ENCODE assay signal across 14 mouse cellular contexts in the genomic region with DNA sequence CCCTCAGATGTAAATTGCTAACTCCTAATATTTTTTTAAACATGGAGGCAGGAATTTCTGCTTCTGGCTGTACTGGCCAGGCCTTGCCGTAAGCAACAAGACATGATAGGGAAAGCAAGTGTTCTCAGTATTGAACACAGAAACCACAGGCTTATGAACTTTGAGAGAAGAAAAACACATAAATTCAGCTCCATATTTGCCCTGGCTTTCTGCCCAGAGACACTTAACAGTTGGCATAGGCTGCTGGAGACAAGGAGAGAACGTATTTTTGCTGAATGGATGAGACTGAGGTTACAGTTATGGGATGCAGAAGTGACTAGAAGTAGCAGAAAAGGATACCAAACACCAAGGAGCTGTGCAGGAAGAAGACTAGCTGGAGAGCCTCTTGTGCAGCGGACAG.
DNase-seq lines count a peak whose midpoint lies in the region; ATAC-seq and TF ChIP-seq lines count a peak whose summit lies in the region.
"Had no signal": no experiment of that assay in that cellular context is flagged by ENCODE, and none has a peak within 500 bp of the region (broad histone marks: within the 10 kb centered on the region; RNA-seq: fewer than 3 reads in every experiment).

No protein-coding gene starts in this region.

- H3K4me1 ChIP-seq in embryonic facial prominence, embryonic 14.5 days (ENCODE audit: control insufficient read depth, insufficient read depth, low read length), result no peaks in the 10 kb centered on the region
- H3K4me1 ChIP-seq in embryonic facial prominence, embryonic 10.5 days, result no peaks in the 10 kb centered on the region
- no peaks in the 10 kb centered on the region for H3K4me1 ChIP-seq in kidney, postnatal 0 days (replicated peaks; ENCODE audit: insufficient read depth, low read length)
- H3K4me1 ChIP-seq in kidney, embryonic 16.5 days (ENCODE audit: insufficient read depth, low read length), result no peaks in the 10 kb centered on the region
- H3K4me1 ChIP-seq: midbrain, embryonic 13.5 days; neural tube, embryonic 13.5 days had no signal

- H3K9ac ChIP-seq in embryonic facial prominence, embryonic 14.5 days (ENCODE audit: low read depth, low read length), result no peak overlapping the region
- H3K9ac ChIP-seq in kidney, postnatal 0 days (ENCODE audit: low read depth, low read length), result no peak overlapping the region
- H3K9ac ChIP-seq in kidney, embryonic 16.5 days (replicated peaks; ENCODE audit: low read length), result no peak overlapping the region
- H3K9ac ChIP-seq: lung, embryonic 15.5 days; midbrain, embryonic 13.5 days; neural tube, embryonic 13.5 days had no signal

- TF ChIP-seq CTCF in kidney, postnatal 0 days (IDR thresholded peaks at IDR 0.05; ENCODE audit: low read depth), result no peak

- intact Hi-C loops in heart, postnatal 10 days (cut with DNase I), result no loop called here

- no peak overlapping the region for H3K4me2 ChIP-seq in embryonic facial prominence, embryonic 14.5 days (ENCODE audit: low read depth, low read length)
- H3K4me2 ChIP-seq in kidney, postnatal 0 days (ENCODE audit: low read length), result no peak overlapping the region
- no peak overlapping the region for H3K4me2 ChIP-seq in kidney, embryonic 16.5 days (replicated peaks; ENCODE audit: low read depth, low read length)
- H3K4me2 ChIP-seq: lung, embryonic 15.5 days; midbrain, embryonic 13.5 days; neural tube, embryonic 13.5 days had no signal

- no peaks in the 10 kb centered on the region for H3K27me3 ChIP-seq in embryonic facial prominence, embryonic 14.5 days (replicated peaks; ENCODE audit: control insufficient read depth, insufficient read depth, low read length)
- no peaks in the 10 kb centered on the region for H3K27me3 ChIP-seq in embryonic facial prominence, embryonic 10.5 days (replicated peaks; ENCODE audit: low read depth, poor library complexity, severe bottlenecking)
- no peaks in the 10 kb centered on the region for H3K27me3 ChIP-seq in kidney, postnatal 0 days (ENCODE audit: insufficient read depth, low read length)
- H3K27me3 ChIP-seq in kidney, embryonic 16.5 days (ENCODE audit: insufficient read depth, low read length), result no peaks in the 10 kb centered on the region
- H3K27me3 ChIP-seq: lung, embryonic 15.5 days; midbrain, embryonic 13.5 days; neural tube, embryonic 13.5 days had no signal

- 0 out of 2 replicates have a peak overlapping the region, but pooled peaks have one; percentile 21 for H3K27ac ChIP-seq in embryonic facial prominence, embryonic 14.5 days (replicated peaks; ENCODE audit: low read depth, low read length)
- H3K27ac ChIP-seq in embryonic facial prominence, embryonic 10.5 days (replicated peaks), result no peak overlapping the region
- no peak overlapping the region for H3K27ac ChIP-seq in kidney, postnatal 0 days
- no peak overlapping the region for H3K27ac ChIP-seq in kidney, embryonic 16.5 days (ENCODE audit: low read length)
- H3K27ac ChIP-seq: lung, embryonic 15.5 days; midbrain, embryonic 13.5 days; neural tube, embryonic 13.5 days had no signal

- no peaks in the 10 kb centered on the region for H3K9me3 ChIP-seq in embryonic facial prominence, embryonic 14.5 days (ENCODE audit: control insufficient read depth, low read length)
- no peaks in the 10 kb centered on the region for H3K9me3 ChIP-seq in embryonic facial prominence, embryonic 10.5 days
- H3K9me3 ChIP-seq in kidney, postnatal 0 days (replicated peaks; ENCODE audit: low read length), result no peaks in the 10 kb centered on the region
- H3K9me3 ChIP-seq in kidney, embryonic 16.5 days (ENCODE audit: low read length), result no peaks in the 10 kb centered on the region
- H3K9me3 ChIP-seq: lung, embryonic 15.5 days; midbrain, embryonic 13.5 days; neural tube, embryonic 13.5 days had no signal

- no peak overlapping the region for H3K4me3 ChIP-seq in embryonic facial prominence, embryonic 14.5 days (ENCODE audit: low read depth, low read length)
- H3K4me3 ChIP-seq in embryonic facial prominence, embryonic 10.5 days, result no peak overlapping the region
- no peak overlapping the region for H3K4me3 ChIP-seq in kidney, postnatal 0 days (replicated peaks; ENCODE audit: low read depth, low read length)
- no peak overlapping the region for H3K4me3 ChIP-seq in kidney, embryonic 16.5 days (ENCODE audit: low read length)
- H3K4me3 ChIP-seq: lung, embryonic 15.5 days; midbrain, embryonic 13.5 days; neural tube, embryonic 13.5 days had no signal

- no peak for ATAC-seq in embryonic facial prominence, embryonic 14.5 days (ENCODE audit: low read depth)
- ATAC-seq in kidney, postnatal 0 days (replicated peaks; ENCODE audit: low FRiP score, low read depth), result no peak
- no peak for ATAC-seq in kidney, embryonic 16.5 days (ENCODE audit: low FRiP score, low TSS enrichment)
- ATAC-seq: intestine, embryonic 16.5 days; midbrain, embryonic 13.5 days had no signal

- no peaks in the 10 kb centered on the region for H3K36me3 ChIP-seq in embryonic facial prominence, embryonic 14.5 days (ENCODE audit: control insufficient read depth, insufficient read depth, low read length)
- H3K36me3 ChIP-seq in embryonic facial prominence, embryonic 10.5 days (replicated peaks), result no peaks in the 10 kb centered on the region
- no peaks in the 10 kb centered on the region for H3K36me3 ChIP-seq in kidney, postnatal 0 days (ENCODE audit: insufficient read depth, low read length)
- H3K36me3 ChIP-seq in kidney, embryonic 16.5 days (ENCODE audit: insufficient read depth, low read length), result no peaks in the 10 kb centered on the region
- H3K36me3 ChIP-seq: lung, embryonic 15.5 days; midbrain, embryonic 13.5 days; neural tube, embryonic 13.5 days had no signal

- WGBS in embryonic facial prominence, embryonic 14.5 days, result 54% methylated on average over 3 of the region's 3 CpGs
- 91% methylated on average over 3 of the region's 3 CpGs for WGBS in embryonic facial prominence, embryonic 10.5 days
- 58% methylated on average over 3 of the region's 3 CpGs for WGBS in kidney, postnatal 0 days
- 71% methylated on average over 3 of the region's 3 CpGs for WGBS in kidney, embryonic 16.5 days

- DNase-seq in embryonic facial prominence, embryonic 14.5 days (ENCODE audit: low spot score), result peak; percentile 76
- DNase-seq in embryonic facial prominence, embryonic 10.5 days (ENCODE audit: low spot score), result no peak
- peak; percentile 24 for DNase-seq in kidney, postnatal 0 days (ENCODE audit: low spot score)
- peak; percentile 37 to 63 for DNase-seq in heart, postnatal 10 days
- peak; percentile 44 for DNase-seq in lung, postnatal 14 days
- DNase-seq in layer of hippocampus, adult 11-12 months (ENCODE audit: low spot score), result no peak
- DNase-seq in frontal cortex, postnatal 10 days (ENCODE audit: low spot score in 2 of 2), result no peak
- DNase-seq: adrenal gland, adult 8-10 months; cerebellum, adult 18-20 months had no signal

Comparison
In these comparisons a context has a peak if more than half of its experiments do, and no peak if none do; other contexts are left out.
1. DNase-seq: peak in embryonic facial prominence, embryonic 14.5 days (single experiment), kidney, postnatal 0 days (single experiment), heart, postnatal 10 days (2 of 2) and lung, postnatal 14 days (single experiment); none in embryonic facial prominence, embryonic 10.5 days (single experiment), layer of hippocampus, adult 11-12 months (single experiment) and frontal cortex, postnatal 10 days (0 of 2).